Mouse (Mus musculus): ENCODE measurements around the gene Ccdc74a.
A peak's percentile ranks its signal among the peaks of the same experiment; 100 is the strongest.
"Not testable (repeated sequence)": the region's sequence is repeated elsewhere in the genome, so short reads cannot be mapped to it uniquely, and the experiment has no call there.

Ccdc74a gene

DNA sequence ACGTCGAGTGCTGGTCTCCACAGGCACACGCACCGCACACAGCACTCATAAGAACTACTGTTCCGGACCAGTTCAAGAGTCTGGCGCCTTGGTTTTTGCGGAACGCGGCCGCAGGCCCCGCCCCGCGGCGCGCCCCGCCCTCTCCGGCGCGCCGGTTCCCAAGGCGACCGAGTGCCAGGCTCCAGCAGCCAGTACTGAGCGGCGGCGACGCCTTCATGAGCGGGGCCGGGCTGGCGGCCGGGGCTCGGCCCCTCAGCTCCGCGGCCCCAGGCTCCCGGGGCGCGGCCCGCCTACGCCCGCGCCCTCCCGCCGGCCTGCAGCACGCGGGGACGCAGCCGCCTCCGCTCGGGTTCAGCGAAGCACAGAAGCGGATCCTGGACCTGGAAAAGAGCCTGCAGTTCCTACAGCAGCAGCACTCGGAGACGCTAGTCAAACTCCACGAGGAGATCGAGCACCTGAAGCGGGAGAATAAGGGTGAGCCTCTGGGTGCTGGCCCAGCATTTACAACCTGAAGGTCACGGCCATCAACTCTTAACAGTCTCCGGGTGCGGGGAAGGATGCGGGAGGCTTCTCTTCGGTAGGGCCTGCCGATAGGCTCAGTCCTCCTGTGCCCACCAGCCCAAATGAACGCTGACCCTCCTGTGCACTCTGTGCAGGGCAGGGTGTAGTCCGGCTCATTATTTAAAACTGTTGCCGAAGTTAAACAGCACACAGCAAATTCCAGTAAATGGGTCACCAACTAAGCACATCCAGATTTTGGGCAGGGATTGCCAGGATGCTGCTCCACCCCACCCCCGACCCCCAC is at the start of gene Ccdc74a:
Gene Ccdc74a, plus strand, starts transcription at position 161 of the 805 bp plus-strand sequence.
- peak; percentile 81 to 88 for DNase-seq

DNA sequence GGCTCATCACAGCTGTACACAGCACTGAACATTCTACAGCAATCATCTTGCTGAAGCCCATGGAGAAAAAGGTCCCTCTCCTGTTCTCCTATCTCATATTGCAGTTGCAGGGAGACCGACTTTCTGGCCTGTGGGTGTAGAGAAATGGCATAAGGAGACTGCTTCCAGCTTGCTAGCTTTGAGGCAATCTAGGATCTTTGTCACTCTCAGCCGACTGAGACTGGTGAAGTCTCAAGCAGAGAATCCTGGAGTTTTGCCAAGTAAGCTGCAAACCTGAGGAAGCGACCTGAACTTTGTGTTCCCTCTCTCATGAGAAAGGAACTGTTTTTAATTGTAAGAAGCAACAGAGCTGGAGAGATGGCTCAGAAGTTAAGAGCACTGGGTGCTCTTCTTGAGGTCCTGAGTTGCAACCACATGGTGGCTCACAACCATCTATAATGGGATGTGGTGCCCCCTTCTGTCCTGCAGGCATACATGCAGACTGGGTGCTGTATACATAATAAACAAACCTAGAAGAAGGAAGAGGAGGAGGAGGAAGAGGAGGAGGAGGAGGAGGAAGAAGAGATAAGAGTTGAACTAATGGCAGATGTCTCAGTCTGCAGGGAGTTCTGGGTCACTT is 45.2 kb upstream of the Ccdc74a start:
- DNase-seq: no peak

DNA sequence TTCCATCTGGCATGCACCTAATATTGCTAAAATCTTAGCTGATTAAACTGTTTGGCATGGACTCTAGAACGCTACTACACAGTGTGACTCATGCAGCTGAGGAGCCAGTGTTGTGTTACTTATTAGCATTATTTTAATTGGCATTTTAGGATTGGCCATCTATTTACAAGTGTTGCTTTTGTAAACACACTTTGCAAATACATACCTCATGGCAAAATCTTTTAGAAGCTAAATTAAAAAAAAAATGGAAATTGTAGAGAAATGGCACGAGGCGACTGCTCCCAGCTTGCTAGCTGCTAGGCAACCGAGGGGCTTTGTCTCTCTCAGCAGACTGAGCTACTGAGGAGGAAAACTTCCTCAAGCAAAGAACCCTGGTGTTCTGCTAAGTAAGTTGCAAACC is 41.3 kb upstream of the Ccdc74a start:
- DNase-seq: no peak

DNA sequence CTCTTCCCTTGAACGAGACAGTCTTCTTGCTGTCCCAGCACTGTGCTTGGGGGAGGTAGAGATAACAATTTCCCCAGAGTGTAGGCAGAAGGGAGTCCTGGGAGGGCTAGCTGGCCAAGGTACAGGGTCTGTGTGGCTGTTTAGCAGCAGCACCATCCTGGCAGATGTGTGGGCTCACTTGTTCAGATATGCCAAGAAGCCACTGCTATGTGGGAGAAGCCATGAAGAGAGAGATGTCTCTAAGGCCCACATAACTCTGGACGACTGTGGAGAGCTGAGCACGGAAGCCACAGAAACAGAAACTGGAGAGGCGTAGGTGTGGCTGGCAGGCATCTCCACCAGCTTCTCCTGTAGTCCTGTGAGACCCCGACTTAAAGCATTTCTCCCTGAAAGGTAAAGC is 40.6 kb upstream of the Ccdc74a start:
- DNase-seq: no peak

DNA sequence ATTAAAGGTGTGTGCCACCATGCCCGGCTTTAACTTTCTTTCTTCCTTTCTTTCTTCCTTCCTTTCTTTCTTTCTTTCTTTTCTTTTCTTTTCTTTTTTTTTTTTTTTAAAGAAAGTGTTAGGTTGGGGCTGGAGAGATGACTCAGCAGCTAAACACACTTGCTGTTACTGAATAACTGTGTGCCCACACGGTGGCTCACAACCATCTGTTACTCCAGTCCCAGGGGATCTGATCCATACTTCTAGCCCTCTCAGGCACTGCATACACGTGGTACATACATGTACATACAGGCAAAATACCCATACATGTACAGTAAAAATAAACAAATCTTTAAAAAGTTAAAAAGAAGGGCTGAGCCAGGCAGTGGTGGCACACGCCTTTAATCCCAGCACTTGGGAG is 34.9 kb upstream of the Ccdc74a start:
- DNase-seq: no peak

DNA sequence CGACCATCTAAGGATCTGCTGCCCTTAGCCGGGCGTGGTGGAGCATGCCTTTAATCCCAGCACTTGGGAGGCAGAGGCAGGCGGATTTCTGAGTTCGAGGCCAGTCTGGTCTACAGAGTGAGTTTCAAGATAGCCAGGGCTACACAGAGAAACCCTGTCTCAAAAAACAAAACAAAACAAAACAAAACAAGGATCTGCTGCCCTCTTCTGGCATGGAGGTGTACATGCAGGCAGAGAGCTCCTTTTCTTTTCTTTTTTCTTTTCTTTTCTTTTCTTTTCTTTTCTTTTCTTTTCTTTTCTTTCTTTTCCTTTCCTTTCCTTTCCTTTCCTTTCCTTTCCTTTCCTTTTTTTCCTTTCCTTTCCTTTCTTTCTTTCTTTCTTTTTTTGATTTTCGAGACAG is 31.5 kb upstream of the Ccdc74a start:
- not testable (repeated sequence) for DNase-seq

DNA sequence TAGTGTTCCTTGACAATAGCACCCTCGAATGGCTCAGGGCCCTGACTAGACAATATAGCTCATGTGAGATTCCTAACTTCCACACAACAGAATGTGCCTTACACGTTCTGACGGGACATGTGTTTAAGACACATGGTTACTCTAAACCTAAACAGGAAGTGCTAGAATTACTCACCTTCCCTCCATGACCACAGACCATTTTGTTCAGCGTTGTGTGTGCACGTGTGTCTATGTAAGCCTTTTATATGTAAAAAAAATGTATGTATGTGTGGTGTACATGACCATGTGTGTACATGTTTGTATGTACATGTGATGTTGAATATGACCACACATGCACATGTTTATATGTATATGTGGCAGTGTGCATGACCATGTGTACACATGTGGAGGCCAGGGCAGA is 30.1 kb upstream of the Ccdc74a start:
- no peak for DNase-seq

DNA sequence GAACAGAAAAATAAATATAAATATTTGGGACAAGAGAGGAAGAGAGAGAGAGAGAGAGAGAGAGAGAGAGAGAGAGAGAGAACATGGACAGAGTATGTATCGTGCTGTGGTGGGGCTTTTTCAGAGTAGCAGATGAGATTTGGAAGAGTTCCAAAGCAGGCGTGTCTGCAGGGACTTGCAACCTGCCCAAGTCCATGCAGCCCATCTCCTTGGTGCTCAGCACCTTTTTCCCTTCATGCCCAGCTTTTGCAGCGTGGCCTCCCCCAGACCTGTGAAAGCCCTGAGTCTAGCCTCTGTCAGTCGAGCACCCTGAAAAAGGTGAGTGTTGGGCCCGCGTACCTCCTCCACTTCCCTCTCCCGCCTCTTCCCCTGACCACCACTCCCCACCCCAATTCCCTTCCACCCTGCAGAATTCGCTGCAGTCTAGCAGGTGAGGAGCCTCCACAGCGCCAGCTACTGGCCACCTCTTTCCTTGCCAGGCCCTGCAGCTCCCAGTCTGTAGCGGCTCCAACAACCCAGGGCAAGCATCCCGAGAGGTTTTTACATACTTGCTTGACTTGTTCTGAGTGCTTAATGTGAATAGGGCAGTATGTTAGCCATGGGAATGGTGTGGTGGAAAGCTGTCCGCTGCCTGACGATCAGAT is 28.2 kb upstream of the Ccdc74a start:
- peak; percentile 71 to 72 for DNase-seq

DNA sequence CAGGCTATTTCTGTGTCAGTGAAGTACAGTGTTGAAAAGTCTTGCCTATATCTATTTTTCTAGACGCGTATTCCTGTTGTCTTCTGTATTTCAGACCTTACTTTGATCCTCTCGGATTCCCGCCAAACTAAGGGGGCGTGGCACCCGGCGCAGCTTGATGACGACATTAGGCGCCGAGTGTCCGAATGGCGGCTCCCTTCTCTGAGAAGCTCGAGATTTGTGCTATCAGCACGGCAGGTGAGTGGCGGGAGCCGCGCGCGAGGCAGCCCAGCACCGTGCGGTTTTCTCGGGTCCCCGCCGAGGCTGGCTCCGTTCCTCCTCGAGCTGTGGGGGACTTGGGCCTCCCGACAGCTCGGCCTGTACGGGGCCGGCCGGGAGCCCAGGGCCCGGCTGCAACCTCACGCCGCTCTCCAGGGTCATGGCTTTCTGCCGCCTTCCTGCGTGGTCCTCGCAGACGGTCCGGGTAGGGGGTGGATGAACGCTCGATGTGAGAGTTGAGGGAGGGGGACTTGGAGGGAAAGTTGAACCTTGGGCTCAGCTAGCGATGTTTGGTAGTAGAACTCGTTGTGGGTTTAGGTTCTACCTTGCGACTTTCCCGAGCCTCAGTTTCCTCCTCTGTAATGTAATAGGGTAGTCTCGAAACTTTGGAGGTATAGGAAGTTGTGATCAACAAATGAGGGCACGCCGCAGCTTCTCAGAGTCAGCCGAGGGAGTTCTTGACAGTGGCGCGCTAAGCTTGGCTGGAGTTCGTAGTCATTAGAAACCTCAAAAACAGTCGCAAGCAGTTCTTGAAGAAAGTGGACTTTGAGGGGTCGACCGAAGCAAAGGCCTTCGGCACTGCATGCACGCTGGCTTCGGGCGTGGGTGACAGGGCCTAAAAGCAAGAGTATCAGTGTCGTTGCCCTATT is 26.8 kb upstream of the Ccdc74a start, which contains the start of gene Smpd4:
Gene Smpd4, plus strand, starts transcription at position 157 of the 908 bp plus-strand sequence.
- peak; percentile 90 to 94 for DNase-seq

DNA sequence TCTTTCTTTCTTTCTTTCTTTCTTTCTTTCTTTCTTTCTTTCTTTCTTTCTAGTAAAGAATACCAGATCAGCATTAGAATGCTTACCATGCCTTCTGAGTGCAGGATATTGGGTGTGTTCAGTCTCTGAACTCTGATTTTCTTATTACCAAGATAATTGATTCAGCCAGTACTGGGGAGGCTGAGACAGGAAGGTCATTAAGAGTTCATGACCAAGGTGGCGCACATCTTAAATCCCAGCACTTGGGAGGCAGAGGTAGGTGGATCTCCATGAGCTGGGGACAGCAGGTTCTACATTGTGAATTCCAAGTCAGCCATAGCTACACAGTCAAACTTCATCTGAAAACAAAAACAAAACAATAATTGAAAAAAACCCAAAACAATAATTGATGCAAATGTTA is 24.3 kb upstream of the Ccdc74a start:
- DNase-seq: no peak

DNA sequence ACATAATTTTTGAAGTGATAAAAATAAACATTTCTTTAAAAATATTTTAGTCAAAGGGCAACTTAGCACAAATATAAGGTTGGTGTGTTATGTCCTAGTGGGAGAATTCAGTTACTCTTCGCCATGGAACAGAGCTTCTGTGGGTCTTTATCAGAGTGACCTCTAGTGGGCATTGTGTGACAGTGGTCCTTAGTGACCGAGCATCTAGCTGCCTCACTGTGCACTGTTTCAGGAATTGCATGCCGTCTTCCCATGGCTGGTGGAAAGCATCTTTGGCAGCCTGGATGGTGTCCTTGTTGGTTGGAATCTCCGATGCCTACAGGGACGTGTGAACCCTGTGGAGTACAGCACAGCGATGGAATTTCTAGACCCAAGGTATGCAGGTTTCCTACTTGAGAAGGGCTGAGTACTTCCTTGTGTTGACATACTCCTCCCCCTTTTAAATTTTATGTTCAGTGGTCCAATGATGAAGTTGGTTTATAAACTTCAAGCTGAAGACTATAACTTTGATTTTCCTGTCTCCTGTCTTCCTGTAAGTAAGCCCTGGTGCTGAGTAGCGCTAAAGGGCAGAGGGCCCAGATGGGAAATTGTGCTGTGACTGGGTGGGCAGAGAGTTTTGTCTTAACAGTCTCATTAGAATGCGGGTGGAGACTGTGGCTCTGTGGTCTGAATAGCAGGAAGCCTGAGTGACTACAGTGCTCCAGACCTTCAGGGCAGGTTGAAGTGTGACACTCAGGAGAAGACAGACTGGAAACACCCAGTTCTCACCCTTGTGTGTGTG is 20.6 kb upstream of the Ccdc74a start:
- DNase-seq: no peak

DNA sequence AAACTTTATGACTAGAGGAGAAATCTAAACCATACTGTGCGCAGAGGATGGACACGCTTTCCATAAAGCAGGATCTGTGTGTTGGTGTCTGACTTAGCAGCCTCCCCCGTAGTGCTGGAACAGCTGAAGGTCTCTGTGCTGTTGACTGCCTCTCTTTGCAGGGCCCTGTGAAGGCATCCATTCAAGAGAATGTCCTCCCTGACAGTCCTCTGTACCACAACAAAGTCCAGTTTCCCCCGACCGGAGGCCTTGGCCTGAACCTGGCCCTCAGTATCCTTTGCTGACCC is 20.1 kb upstream of the Ccdc74a start:
- no peak for DNase-seq

DNA sequence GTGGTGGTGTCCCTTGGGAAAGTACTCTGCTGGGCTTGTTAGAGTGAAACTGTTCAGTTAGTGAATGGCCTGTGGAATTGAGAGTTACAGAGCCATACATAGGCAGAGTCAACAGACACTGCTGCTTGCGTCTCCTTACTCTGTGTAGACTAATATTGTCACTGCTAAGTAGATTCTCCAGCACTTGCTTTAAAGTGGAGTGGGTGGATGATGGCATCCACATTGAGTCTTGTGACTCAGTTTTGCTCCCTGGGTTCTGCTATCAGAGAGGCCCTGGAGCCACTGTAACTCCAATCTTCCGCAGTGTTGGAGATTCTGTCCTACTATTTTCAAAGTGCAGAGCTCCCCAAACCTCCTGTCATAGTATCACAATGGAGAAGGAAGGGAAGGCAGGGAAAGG is 13.7 kb upstream of the Ccdc74a start:
- DNase-seq: no peak

DNA sequence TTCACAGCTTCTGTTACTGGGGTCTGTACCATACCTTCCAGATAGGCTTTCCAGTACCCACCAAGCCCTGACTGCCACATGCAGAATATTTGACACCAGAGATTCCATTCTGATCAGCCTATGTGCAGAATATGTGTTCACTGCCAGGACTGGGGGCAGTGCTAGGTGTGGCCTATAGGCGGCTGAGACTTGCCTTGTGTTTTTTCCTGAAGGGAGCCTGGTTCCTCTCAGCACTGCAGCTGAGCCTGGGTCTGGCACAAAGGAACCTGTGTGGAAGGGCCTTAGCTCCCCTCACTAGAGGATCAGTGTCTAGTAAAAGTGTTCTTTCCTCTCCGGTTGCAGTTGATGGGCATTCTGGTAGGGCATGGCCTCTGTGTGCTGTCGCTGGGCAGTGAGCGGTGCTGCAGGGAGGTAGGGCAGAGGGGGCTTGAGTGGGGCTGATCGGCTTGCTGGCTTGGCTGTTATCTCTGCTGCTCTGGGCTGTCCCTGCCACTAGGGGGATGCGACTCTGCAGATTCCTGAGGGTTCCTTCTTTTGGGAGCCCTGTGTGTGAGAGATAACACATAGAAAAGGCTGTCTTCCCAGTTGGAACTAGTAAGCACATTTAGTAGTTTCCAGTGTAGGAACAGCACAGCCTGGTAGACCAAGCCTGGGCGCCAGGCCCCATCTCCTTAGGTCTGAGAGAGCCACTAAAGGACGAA is 12.6 kb upstream of the Ccdc74a start:
- DNase-seq: no peak

DNA sequence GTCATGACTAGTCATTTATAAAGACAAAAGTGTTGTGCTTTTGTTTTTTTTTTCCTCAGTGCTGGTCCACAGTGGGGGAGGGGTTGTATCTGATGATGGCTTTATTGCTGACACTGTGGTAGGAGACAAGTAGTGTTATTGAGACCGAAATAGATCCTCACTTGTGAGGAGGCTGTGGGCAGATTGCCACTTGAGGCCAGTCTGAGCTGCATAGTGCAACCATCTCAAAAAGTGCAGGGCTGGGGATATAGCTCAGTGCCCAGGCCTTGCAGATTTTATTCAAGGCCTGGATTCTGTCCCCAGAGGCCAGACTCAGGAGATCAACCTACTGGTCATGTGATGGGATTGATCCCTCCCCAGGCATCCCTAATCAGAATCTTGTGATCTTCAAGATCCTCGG is 9.4 kb upstream of the Ccdc74a start:
- no peak for DNase-seq

DNA sequence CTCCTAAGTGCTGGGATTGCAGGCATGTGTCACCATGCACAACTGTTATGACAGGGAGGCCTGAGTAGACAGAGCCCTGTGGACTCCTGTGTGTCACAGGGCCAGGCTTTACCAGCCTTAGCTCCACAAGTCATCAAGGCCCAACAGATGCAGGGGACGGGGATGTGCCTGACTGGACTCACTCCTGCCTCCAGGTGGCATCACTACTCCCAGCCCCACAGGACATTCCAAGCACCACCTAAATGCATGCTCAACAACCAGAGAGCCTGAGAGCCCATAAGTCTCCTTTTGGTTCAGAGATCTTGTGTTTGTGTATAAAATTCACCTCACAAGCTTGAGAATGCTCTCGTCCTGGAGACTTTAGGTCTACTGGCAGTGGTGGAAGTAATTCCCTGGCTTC is 8.7 kb upstream of the Ccdc74a start:
- no peak for DNase-seq

DNA sequence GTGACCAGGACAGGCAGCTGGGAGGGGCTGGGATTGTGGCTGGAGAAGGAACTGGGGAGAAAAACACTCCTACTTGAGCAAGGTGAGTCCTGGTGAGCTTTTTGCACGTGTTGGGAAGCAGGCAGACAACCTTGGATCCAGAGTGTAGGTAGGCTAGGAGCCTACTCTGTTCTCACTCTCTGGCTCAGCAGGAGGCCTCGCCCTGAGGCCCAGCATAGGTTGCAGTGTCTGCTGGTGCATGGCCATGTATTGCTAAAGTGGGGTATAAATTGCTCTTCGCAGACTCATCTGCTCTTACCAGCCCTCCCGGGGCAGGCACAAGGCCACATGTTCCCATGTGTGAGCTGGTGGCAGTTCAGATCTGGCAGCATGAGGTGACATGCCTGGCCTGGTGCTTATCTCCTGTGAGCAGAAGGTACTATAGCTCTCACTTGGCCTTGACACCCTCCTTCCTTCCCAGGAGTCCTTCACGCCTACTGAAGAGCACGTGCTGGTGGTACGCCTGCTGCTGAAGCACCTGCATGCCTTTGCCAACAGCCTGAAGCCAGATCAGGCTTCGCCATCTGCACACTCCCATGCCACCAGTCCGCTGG is 8.1 kb upstream of the Ccdc74a start:
- DNase-seq: no peak

DNA sequence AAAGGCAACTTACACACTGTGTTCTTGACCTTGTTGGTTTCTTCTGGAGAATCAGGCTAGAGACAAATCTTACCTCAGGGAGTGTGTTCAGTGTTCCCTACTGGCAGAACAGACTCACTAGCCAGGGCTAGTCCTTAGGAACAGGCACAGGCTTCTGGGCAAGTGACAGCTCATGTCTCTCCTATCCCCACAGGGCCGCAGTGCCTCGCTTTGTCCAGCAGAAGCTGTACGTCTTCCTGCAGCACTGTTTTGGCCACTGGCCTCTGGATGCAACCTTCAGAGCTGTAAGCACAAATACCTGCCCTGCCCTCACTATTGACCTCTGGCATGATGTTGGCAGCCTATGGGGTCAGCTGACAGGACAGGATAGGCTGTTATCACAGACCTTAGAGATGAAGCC is 7.2 kb upstream of the Ccdc74a start:
- no peak for DNase-seq

DNA sequence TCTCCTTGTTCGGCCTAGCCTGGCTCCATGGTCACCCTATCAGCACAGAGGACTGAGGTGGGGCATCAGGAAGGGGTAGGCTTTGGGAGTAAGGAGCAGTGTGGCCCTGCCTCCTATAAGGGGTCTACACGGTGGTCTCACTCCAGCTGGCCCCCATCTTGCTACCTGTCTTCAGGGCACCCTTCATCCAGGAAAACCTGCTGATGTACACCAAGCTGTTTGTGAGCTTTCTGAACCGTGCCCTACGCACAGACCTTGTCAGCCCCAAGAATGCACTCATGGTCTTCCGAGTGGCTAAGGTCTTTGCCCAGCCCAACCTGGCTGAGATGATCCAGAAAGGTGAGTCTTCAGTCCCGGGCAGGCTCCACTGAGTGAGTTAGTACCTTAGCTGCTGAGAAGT is 6.3 kb upstream of the Ccdc74a start:
- DNase-seq: no peak

DNA sequence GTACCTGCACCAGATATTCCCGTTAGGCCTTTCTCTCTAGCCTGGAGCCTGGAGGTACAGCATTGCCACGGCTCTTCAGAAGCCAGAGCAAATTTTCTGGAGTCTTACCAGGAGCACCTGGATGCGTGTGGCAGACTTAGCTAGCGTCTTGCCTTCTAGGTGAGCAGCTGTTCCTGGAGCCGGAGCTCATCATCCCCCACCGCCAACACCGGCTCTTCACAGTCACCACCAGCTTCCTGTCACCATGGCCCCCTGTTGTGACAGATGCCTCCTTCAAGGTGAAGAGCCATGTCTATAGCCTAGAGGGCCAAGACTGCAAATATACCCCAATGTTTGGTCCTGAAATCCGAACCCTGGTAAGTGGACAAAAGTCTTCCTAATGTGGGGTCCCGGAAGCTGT is 5.6 kb upstream of the Ccdc74a start:
- no peak for DNase-seq

DNA sequence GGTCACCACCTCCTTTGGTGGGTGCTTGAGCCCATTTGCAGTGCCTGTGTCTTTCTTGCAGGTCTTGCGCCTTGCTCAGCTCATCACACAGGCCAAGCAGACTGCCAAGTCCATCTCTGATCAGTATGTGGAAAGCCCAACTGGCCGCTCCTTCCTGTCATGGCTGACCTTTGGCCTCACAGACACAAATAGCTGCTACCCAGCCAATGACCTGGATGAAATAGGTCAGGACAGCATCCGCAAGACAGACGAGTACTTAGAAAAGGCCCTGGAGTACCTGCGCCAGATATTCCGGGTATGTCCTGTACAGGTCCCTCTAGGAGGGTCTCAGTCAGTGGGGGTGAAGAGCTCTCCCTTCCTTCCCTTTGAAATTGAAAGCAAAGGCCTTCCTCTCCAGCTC is 5.0 kb upstream of the Ccdc74a start:
- DNase-seq: peak in 1 of 2 experiments; percentile 30
